Mouse (Mus musculus) lung, embryonic 14.5 days (tissue): ENCODE measurements around the gene Sirt7. TPM values are rescaled to one million over a fixed set of nuclear protein-coding genes. Genes with fewer than 3 reads are reported as not detected.

Experiments
- ATAC-seq: fragments of 200-750 bp; cut with Nextera tagmentation; 2 replicates; pipeline ENCODE4 v1.8.0; 2017; ENCODE audit warnings: mild to moderate bottlenecking, moderate TSS enrichment, moderate library complexity; ENCODE audit not compliant: insufficient read depth
- DNase-seq: peaks from one replicate; pipeline ENCODE4 v3.0.0-alpha.2; 2015
- H3K27ac ChIP-seq: fragments of 300-500 bp; sonication (generic); 2 replicates; pipeline ENCODE4 v1.5.1; 2014; ENCODE audit warnings: low read depth, mild to moderate bottlenecking, moderate library complexity
- H3K27me3 ChIP-seq: fragments of 300-500 bp; sonication (generic); 2 replicates; pipeline ENCODE4 v1.6.1; 2014; ENCODE audit warnings: low read length, control low read depth; ENCODE audit not compliant: insufficient read depth
- H3K36me3 ChIP-seq: fragments of 300-500 bp; sonication (generic); 2 replicates; pipeline ENCODE4 v1.6.1; 2014; ENCODE audit warnings: control low read depth; ENCODE audit not compliant: insufficient read depth
- H3K4me1 ChIP-seq: fragments of 300-500 bp; sonication (generic); 2 replicates; pipeline ENCODE4 v1.6.1; 2014; ENCODE audit warnings: antibody characterized with exemption, control low read depth; ENCODE audit not compliant: insufficient read depth
- H3K4me2 ChIP-seq: fragments of 300-500 bp; sonication (generic); 2 replicates; pipeline ENCODE4 v1.6.1; 2014; ENCODE audit warnings: mild to moderate bottlenecking
- H3K4me3 ChIP-seq: fragments of 300-500 bp; sonication (generic); 2 replicates; pipeline ENCODE4 v1.5.1; 2014; ENCODE audit warnings: low read depth, low read length
- H3K9ac ChIP-seq: fragments of 300-500 bp; sonication (generic); 2 replicates; pipeline ENCODE4 v1.6.1; 2014
- H3K9me3 ChIP-seq: fragments of 300-500 bp; sonication (generic); 2 replicates; pipeline ENCODE4 v1.6.1; 2016; ENCODE audit warnings: low read depth, low read length, control low read depth
- CTCF ChIP-seq: IDR thresholded peaks from 2 replicates; pipeline ENCODE4 v1.5.1; 2016; ENCODE audit warnings: antibody characterized with exemption, low read depth
- WGBS: fragments of 180-500 bp; shearing (Covaris S2); extraction: QIAGEN DNeasy Blood & Tissue Kit; methylation state at CpG from one replicate; pipeline ENCODE4 v1.1.7; 2014; 5-methylcytosine and 5-hydroxymethylcytosine counted together
- polyA plus RNA-seq: library from polyadenylated mRNA; unstranded; fragments of >200 nt; fragmentation: Nextera tagmentation; extraction: Ambion mirVana; gene quantifications from 2 replicates; pipeline ENCODE4 v1.2.1, GENCODE M21; 2014

Sirt7 gene
- polyA plus RNA-seq, 1 experiment from 2014 or later, result 33.1 TPM

DNA sequence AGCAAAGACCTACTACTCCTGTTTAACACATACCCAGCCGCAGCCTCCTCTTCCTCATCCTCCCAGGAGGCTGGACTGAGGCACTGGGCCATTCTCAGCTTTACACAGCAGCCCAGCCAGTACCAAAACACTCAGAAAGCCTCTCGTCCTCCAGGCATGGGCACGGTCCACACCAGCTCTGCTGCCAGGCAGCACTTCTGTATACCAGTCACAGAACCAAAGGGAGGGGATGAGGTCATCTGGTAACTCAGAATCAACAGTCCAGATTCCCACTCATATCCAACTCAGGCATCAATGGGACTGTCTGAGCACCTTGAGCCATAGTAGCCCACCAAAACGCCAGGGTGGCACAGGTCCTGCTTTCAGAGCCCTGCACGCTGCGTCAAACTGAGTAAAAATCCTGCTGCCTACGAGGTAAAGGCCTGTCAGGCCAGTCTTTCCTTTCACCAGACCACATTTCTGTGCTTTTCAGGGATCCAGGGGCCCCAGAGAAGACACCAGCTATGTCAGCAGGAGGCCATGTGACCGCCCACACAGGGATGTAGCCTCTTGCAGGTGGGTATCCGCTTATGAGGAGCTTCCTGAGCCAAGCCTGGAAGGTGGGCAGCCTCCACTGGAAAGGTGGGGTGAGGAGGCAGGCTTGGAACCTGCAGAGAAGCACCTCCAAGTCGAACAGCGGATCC lies 1.9 kb upstream of the Sirt7 start:
- WGBS, result 90% methylated on average over 11 of the region's 11 CpGs
- Histone ChIP-seq H3K4me3 (no peak overlapping the region), H3K36me3 (peaks cover 49% of the 10 kb centered on the region), H3K27me3 (no peaks in the 10 kb centered on the region), H3K4me1 (peaks cover 17% of the 10 kb centered on the region), H3K9ac (no peak overlapping the region), H3K27ac (no peak overlapping the region), H3K9me3 (no peaks in the 10 kb centered on the region), H3K4me2 (no peak overlapping the region)
- ATAC-seq (no peak), DNase-seq (no peak)
- no peak for TF ChIP-seq CTCF

DNA sequence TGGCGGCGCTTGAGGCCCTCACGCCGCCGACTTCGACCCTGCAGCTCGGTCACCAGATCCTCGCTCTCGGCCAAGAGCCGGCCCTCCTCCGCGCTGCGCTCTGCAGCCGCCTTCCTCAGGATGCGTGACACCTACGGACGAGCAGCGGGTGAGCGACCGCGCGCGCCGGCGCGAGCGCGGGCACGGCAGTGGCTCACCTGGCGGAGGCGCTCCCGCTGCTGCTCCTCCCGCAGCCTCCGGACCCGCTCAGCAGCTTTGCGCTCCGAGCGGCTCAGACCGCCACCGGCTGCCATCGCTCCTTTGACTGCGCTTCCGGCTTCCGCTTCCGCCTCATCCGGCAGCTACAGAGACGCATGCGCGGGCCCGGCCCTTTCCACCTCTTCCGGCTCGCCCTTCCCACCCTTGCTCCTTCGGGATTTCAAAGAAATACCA lies 344 bp downstream of the Sirt7 start:
- peak overlapping the region; percentile 63 for H3K9ac ChIP-seq
- WGBS, result under 1% methylated on average over 53 of the region's 53 CpGs
- peak overlapping the region; percentile 77 for H3K27ac ChIP-seq
- H3K9me3 ChIP-seq, result no peaks in the 10 kb centered on the region
- peak overlapping the region; percentile 99 for H3K4me2 ChIP-seq
- peaks cover 69% of the 10 kb centered on the region for H3K36me3 ChIP-seq
- peaks cover 3% of the 10 kb centered on the region for H3K4me1 ChIP-seq
- ATAC-seq (peak; percentile 82), DNase-seq (peak; percentile 94)
- TF ChIP-seq CTCF, result no peak
- no peaks in the 10 kb centered on the region for H3K27me3 ChIP-seq
- peak overlapping the region; percentile 96 for H3K4me3 ChIP-seq

DNA sequence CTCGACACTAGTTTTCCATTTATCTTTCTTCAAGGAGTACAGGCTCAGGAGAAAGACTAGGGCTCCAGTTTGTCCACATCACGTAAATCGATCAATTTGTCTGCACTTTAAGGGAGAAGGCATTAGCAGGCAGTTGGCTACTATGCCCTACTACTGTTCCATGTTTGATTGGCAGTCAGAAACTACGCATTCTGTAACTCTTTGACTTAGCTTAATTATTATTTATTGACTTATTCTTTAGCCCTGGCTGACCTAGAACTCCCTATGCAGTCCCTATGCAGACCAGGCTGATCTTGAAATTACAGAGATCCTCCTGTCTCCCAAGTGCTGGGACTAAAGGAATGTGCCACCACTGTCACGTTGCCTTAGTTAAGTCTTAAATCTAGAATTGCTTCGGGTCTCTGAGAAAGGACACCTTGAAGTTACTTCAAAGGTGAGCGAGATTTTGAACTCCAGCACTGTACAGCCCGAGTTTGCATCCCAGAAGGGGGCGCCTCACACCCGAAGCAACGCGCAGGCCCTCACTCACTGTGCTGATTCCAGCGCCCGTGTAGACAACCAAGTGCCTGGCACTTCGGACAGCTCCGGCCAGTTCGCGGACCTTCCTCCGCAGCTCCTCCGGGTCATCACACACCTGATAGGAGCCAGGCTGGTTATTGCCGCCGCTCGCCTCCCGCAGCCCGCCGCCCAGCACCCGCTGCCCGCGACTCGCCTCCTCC lies 920 bp downstream of the Sirt7 start:
- Histone ChIP-seq H3K27me3 (no peaks in the 10 kb centered on the region), H3K9me3 (no peaks in the 10 kb centered on the region), H3K4me1 (peaks cover 3% of the 10 kb centered on the region; the same call in 1 of the 2 replicates), H3K4me3 (peak overlapping the region; percentile 96), H3K9ac (peak overlapping the region; percentile 63), H3K27ac (peak overlapping the region; percentile 77), H3K4me2 (peak overlapping the region; percentile 99), H3K36me3 (peaks cover 66% of the 10 kb centered on the region)
- peak; percentile 63 for TF ChIP-seq CTCF
- 11% methylated on average over 30 of the region's 30 CpGs for WGBS
- ATAC-seq (peak; percentile 81), DNase-seq (peak; percentile 78)

DNA sequence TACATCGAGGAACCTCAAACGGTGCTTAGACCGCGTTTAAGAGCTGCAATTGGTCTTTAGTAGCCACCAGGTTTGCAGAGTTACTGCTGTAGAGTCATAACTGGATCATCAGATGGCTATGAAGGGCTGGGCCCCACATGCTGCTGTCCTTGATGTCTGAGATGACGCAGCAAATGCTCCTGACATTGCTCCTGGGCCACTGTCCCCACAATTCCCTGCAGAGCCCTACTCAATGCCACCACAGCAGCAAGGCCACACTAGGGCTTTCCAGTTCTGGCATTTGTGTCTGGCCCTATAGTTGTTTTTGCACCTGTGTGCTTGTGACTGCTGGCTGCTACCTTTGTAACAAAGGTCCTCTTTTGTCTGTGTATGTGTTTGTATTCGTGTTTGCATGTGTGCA lies 2.2 kb downstream of the Sirt7 start:
- no peak overlapping the region for H3K4me2 ChIP-seq
- WGBS, result 89% methylated on average over 6 of the region's 6 CpGs
- no peak for TF ChIP-seq CTCF
- ATAC-seq (no peak), DNase-seq (no peak)
- peaks cover 3% of the 10 kb centered on the region; the same call in 1 of the 2 replicates for H3K4me1 ChIP-seq
- no peak overlapping the region for H3K4me3 ChIP-seq
- no peak overlapping the region for H3K27ac ChIP-seq
- H3K9ac ChIP-seq, result no peak overlapping the region
- H3K27me3 ChIP-seq, result no peaks in the 10 kb centered on the region
- peaks cover 67% of the 10 kb centered on the region for H3K36me3 ChIP-seq
- no peaks in the 10 kb centered on the region for H3K9me3 ChIP-seq

DNA sequence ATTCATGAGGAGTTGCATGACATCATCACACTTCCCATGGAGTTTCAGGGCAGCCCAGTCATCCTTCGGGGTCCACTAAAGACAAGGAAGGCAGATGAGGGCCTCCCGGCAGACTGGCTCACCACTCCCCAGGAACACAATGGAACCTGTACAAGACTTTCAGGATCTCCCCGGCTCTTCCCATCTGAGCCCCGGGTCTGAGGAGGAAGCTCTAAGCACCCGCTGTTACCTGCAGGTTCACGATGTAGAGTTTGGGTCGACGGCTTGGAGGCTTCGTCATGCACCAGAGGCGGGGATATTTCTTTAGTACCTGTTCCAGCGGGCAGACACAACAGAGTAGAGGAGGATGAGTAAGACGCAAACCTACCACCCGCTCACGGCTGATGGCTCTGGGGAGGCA lies 4.8 kb downstream of the Sirt7 start:
- H3K9me3 ChIP-seq, result no peaks in the 10 kb centered on the region
- peaks cover 6% of the 10 kb centered on the region; the same call in 1 of the 2 replicates for H3K4me1 ChIP-seq
- H3K27ac ChIP-seq, result no peak overlapping the region
- no peak for TF ChIP-seq CTCF
- DNase-seq (no peak), ATAC-seq (no peak)
- H3K9ac ChIP-seq, result no peak overlapping the region
- H3K4me3 ChIP-seq, result no peak overlapping the region
- peaks cover 61% of the 10 kb centered on the region for H3K36me3 ChIP-seq
- WGBS, result 90% methylated on average over 14 of the region's 14 CpGs
- H3K4me2 ChIP-seq, result no peak overlapping the region
- no peaks in the 10 kb centered on the region for H3K27me3 ChIP-seq

DNA sequence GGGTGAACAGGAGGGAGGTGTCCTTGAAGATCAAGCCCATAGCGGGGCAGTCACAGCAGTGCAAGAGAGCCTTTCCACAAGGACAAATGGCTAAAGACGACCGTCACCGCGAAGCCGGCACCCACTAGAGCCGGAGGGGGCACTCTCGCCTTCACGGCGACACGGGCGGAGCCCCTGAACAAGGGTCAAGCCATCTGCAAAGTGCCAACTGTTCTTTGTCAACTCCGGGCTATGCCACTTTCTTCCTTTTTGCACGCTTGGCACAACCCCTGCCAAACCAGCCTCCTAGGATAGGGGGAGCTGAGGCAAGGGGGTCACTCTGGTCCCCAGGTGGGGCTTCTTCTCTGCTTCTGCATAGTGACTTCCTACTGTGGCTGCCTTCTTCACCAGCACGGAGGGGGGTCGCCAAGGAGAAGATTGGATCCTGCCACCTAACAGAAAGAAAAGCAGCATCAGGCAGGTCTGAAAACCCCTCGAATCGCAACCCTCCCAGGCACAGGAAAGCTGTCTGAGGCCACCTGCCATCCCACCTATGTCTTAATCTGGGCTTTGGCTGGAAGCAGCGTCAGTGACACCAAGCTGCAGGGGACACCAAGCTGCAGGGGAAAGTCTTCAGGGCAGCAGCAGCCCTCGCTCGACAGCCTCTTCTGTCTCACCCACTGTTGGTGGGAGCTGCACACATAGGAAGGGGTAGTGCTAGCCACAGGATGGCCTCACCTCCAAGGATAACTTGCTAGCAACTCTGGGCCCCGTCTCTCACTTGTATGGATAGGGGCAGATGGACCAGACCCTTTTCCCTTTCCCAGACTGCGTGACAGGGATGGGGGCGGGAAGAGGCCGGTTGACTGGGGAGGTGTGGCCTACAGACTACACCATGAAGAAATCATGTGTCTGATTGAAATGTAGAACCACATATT lies 6.2 kb downstream of the Sirt7 start:
- no peaks in the 10 kb centered on the region for H3K9me3 ChIP-seq
- H3K36me3 ChIP-seq, result peaks cover 71% of the 10 kb centered on the region
- no peak overlapping the region for H3K27ac ChIP-seq
- TF ChIP-seq CTCF, result no peak
- no peaks in the 10 kb centered on the region for H3K27me3 ChIP-seq
- DNase-seq (no peak), ATAC-seq (no peak)
- H3K9ac ChIP-seq, result no peak overlapping the region
- WGBS, result 91% methylated on average over 25 of the region's 25 CpGs
- H3K4me1 ChIP-seq, result peaks cover 4% of the 10 kb centered on the region; the same call in 1 of the 2 replicates
- H3K4me3 ChIP-seq, result no peak overlapping the region
- H3K4me2 ChIP-seq, result no peak overlapping the region
